Mouse (Mus musculus) bone marrow, adult 2 months (tissue): ENCODE results near the gene Prokr1.

ENCODE experiments used
- CTCF ChIP-seq: fragments of 200-500 bp; IDR thresholded peaks from 2 replicates; pipeline ENCODE4 v1.5.1; 2011; ENCODE audit warnings: low read length, control low read depth; ENCODE audit not compliant: control insufficient read depth, insufficient read depth
- POLR2A ChIP-seq: fragments of 200-500 bp; IDR thresholded peaks from 2 replicates; pipeline ENCODE4 v1.6.1; 2011; ENCODE audit warnings: low read depth, mild to moderate bottlenecking, control low read depth, low read length, borderline replicate concordance; ENCODE audit not compliant: control insufficient read depth

GRCm38 (mm10) chr6:87536270-87536669, 54.3 kb downstream of the Prokr1 start:
- TF ChIP-seq CTCF (no peak), POLR2A (no peak)
